Mouse (Mus musculus) G1E (cell line): Measurements from ENCODE around the gene Chst3.

Experiments used
- CTCF ChIP-seq: IDR thresholded peaks from 2 replicates; pipeline ENCODE4 v1.5.1; 2012; ENCODE audit warnings: low read depth, low read length, inconsistent platforms, mixed read lengths
- POLR2AphosphoS5 ChIP-seq: IDR thresholded peaks from 2 replicates; pipeline ENCODE4 v1.6.1; 2012; ENCODE audit warnings: low read depth, low read length, inconsistent platforms; ENCODE audit not compliant: insufficient replicate concordance
- TAL1 ChIP-seq: conservative IDR thresholded peaks from 2 replicates; pipeline ENCODE4 v1.6.1; 2012; ENCODE audit warnings: low read depth, low read length, inconsistent platforms, mixed read lengths

DNA sequence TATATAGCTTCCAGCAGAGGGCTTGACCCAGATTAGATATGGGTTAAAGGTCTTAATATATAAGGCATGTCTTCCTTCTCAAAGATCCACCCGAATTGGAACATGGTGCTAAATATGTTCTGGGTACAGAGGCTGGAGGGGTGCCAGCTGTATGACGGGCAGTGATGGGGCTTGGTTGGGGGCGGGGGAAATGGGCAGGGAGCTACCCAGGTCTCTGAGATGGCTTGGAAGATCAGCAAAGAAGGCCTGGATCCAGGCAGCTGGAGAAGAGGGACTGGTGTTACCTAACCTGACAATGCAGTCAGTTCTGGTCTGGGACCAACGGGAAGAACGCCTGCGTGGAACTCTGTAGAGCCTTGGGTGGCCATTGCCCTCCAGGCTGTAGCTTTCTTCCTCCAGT lies 10.1 kb upstream of the Chst3 start:
- TF ChIP-seq CTCF (no peak), POLR2AphosphoS5 (no peak), TAL1 (no peak)
